Mouse (Mus musculus): ENCODE measurements around the gene Ralbp1. TPM values are rescaled to one million over a fixed set of nuclear protein-coding genes. Genes with fewer than 3 reads are reported as not detected.

The Ralbp1 gene
- total RNA-seq, 2 experiments from 2014 or later = 34.3 to 35.6 TPM

GRCm38 (mm10) chr17:65864742-65865141 lies 20.9 kb downstream of the Ralbp1 start:
- intact Hi-C loops (cut with DNase I) = loop anchor here (5.0 to 10.0 kb wide), 3 partner anchors 210 to 350 kb away; partner anchors contain the start of genes Ankrd12 and Ndufv2
- peak in 1 of 2 experiments; percentile 47 for DNase-seq (ENCODE audit: extremely low spot score in 1 of 2, low spot score in 2 of 2)

DNA sequence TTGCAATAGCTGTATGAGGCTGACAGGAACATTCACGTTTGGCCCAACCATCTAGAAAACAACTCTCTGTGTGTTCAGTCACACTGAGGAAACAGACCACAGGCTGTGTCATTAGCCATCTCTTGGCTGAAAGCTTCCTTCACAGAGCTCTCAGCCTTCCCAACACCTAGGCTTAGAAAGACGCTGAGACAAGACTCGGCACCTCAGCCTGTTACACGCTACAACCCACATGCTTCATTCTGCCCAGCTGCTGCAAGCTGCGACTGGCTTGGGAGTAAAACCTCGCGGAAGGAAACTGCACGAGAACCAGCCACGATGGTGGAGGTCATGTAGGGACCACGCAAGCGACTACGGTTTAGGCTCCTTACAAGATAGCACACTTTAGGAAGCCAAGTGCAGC lies 21.8 kb downstream of the Ralbp1 start:
- intact Hi-C loops (cut with DNase I) = loop anchor here (5.0 to 10.0 kb wide), 3 partner anchors 211 to 351 kb away; partner anchors contain the start of genes Ankrd12 and Ndufv2
- no peak for DNase-seq (ENCODE audit: extremely low spot score in 1 of 2, low spot score in 2 of 2)

GRCm38 (mm10) chr17:65862579-65862978 lies 23.0 kb downstream of the Ralbp1 start:
- peak in 1 of 2 experiments; percentile 45 for DNase-seq (ENCODE audit: extremely low spot score in 1 of 2, low spot score in 2 of 2)
- intact Hi-C loops (cut with DNase I) = loop anchor here (5.0 to 10.0 kb wide), 3 partner anchors 212 to 352 kb away; partner anchors contain the start of genes Ankrd12 and Ndufv2

DNA sequence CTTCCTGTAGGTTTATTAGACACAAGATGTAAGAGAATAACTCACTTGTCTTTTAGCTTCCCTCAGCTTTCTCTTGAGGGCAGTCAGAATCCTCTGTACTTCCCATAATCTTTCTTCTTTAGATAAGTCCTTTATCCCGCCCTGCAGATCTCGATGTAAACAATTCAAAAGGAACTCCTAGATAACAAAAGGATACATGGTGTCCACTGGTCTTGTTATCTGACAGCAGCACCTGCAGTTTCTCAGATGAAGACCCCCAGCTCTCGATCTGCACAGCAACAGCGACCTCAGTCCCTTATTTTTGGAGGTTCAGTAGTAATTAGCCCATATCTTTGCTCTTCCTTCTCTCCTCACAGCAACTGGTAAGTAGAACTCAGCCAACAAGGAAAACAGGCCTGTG lies 28.0 kb downstream of the Ralbp1 start:
- intact Hi-C loops (cut with DNase I) = no loop called here
- DNase-seq (ENCODE audit: extremely low spot score in 1 of 2, low spot score in 2 of 2) = no peak

DNA sequence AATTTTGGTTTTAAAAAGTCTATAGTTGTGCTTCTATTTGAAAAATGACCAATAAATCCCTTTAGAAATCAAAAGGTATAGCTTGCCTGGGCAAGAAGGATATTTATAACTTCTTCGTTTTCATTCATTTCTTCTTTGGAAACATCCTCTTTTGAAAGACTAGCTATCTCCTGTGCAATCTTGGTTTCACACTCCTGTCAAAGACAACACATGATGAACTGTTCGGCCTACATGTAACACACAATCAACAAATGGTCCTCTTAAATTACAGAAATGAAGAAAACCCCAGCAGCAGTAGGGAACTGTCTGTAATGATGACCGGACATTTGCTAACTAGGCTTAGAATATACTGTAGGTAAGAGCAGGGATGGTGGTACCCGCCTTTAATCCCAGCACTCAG lies 31.6 kb downstream of the Ralbp1 start:
- DNase-seq (ENCODE audit: extremely low spot score in 1 of 2, low spot score in 2 of 2) = no peak
- intact Hi-C loops (cut with DNase I) = no loop called here

GRCm38 (mm10) chr17:65853326-65853725 lies 32.3 kb downstream of the Ralbp1 start:
- intact Hi-C loops (cut with DNase I) = no loop called here
- no peak for DNase-seq (ENCODE audit: extremely low spot score in 1 of 2, low spot score in 2 of 2)

DNA sequence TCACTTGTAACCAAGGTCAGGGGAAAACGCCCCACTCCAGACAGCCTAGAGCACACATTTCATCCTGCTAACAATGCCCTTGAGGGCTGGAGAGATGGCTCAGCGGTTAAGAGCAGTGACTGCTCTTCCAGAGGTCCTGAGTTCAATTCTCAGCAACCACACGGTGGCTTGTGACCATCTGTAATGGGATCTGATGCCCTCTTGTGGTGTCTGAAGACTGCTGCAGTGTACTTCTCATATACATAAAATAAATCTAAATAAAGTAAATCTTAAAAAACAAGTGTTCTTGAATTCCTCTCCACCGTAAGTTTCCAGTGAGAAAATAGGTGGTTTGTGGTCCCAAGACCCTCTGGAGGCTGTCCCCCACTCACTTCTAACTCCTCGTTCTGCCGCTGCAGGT lies 33.8 kb downstream of the Ralbp1 start:
- no peak for DNase-seq (ENCODE audit: extremely low spot score in 1 of 2, low spot score in 2 of 2)
- intact Hi-C loops (cut with DNase I) = no loop called here

GRCm38 (mm10) chr17:65850487-65850886 lies 35.1 kb downstream of the Ralbp1 start:
- intact Hi-C loops (cut with DNase I) = no loop called here
- no peak for DNase-seq (ENCODE audit: extremely low spot score in 1 of 2, low spot score in 2 of 2)

DNA sequence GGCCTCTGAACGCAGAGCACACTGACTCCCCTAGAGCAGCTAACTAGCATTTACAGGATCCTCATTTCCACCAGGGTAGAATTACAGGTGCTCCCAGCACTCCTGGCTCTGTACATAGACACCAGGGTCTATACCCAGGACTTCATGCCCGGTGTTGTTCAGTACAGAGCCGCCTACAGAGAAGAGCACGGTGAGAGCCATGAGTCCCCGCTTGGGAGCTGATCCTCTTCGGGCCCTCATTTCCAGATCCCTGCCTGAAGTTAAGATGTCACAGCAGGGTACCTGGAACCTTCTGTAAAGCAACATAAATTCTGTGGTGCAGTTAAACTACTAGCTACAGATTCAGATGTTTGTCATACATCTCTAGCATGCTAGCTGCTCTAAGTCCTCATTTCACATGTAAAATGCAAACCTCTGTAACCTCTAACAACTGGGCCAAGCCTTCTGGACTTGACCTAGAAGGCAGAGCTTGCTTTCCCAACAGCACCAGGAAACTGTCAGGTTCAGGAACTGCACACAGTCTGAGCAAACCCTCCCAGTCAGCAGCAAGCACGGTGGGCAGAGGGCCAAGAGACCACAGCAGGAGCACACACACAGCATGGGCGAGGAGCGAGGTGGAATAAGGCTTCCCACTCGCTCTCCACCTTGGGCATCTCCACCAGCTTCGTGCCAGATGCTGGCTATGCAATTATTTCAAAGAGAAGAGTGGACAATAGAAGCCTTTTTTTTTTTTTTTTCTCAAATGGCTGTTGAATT lies 37.7 kb downstream of the Ralbp1 start:
- peak in 1 of 2 experiments; percentile 79 for DNase-seq (ENCODE audit: extremely low spot score in 1 of 2, low spot score in 2 of 2)
- intact Hi-C loops (cut with DNase I) = no loop called here

DNA sequence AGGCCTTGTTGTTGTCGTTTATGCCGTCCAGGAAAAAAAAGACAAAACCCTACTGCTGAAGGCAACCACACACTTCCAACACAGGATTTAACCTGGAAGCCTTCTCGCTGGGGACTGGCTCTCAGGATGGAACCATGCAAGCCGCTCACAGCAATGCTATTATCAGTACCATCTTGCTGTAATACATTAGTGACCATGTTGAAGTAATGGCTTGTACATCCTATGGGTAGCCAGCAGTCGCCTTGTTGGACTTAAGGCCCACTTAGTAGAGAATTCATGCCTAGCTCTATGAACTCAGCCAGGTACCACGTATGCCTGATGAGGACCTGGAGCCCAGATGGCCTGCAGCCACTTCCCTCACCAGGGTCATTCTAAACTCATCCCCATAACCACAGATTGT lies 40.2 kb downstream of the Ralbp1 start:
- intact Hi-C loops (cut with DNase I) = no loop called here

GRCm38 (mm10) chr17:65842669-65843381 lies 42.8 kb downstream of the Ralbp1 start:
- intact Hi-C loops (cut with DNase I) = no loop called here
- DNase-seq (ENCODE audit: extremely low spot score in 1 of 2, low spot score in 2 of 2) = no peak

More for the DNA sequence above, 40.2 kb downstream of the Ralbp1 start:
- no peak for DNase-seq (ENCODE audit: extremely low spot score in 1 of 2, low spot score in 2 of 2)

- DNase-seq (ENCODE audit: extremely low spot score in 1 of 2, low spot score in 2 of 2) = no peak
- intact Hi-C loops (cut with DNase I) = no loop called here
These were observed 45.9 kb downstream of the Ralbp1 start for GRCm38 (mm10) chr17:65839541-65840256.

DNA sequence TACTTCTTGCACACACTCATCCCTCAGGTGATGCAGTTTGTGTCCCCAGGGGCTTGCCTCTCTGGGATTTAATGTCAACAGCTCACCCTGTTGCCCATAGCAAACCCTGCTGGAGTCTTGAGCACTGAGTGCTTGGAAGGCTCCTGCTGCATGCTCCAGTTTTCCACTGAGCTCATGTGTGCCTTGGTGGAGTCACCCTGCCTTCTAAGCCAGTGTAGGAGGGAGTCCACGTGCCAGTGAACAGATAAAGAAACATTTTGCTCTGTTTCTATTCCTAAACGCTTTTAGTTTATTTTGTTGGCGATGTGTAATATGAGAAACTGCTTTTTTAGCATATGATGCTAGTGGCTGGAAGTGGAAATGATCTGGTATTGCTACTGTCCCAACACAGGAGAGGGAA lies 48.9 kb downstream of the Ralbp1 start:
- no peak for DNase-seq (ENCODE audit: extremely low spot score in 1 of 2, low spot score in 2 of 2)
- intact Hi-C loops (cut with DNase I) = no loop called here

DNA sequence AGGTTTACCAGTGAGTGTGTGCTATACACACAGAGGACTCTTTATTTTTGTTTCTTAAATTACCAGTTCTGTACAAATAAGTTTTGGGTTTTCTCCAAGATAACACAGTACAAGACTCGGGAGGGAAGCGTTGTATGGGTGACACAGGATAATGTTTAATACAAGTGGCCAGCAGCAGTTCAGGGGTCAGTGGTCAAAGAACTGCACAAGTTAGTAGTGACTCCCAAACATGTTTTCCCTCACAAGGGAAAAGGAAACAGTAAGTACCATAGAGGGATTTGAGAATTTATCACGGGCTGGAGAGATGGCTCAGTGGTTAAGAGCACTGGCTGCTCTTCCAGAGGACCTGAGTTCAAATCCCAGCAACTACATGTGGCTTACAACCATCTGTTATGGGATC lies 51.7 kb downstream of the Ralbp1 start:
- intact Hi-C loops (cut with DNase I) = no loop called here
- DNase-seq (ENCODE audit: extremely low spot score in 1 of 2, low spot score in 2 of 2) = no peak

- no peak for DNase-seq (ENCODE audit: extremely low spot score in 1 of 2, low spot score in 2 of 2)
These were observed 55.3 kb downstream of the Ralbp1 start for GRCm38 (mm10) chr17:65830216-65830863.

GRCm38 (mm10) chr17:65828951-65829350 lies 56.6 kb downstream of the Ralbp1 start:
- intact Hi-C loops (cut with DNase I) = no loop called here
- no peak for DNase-seq (ENCODE audit: extremely low spot score in 1 of 2, low spot score in 2 of 2)

More at GRCm38 (mm10) chr17:65830216-65830863, 55.3 kb downstream of the Ralbp1 start:
- intact Hi-C loops (cut with DNase I) = no loop called here

DNA sequence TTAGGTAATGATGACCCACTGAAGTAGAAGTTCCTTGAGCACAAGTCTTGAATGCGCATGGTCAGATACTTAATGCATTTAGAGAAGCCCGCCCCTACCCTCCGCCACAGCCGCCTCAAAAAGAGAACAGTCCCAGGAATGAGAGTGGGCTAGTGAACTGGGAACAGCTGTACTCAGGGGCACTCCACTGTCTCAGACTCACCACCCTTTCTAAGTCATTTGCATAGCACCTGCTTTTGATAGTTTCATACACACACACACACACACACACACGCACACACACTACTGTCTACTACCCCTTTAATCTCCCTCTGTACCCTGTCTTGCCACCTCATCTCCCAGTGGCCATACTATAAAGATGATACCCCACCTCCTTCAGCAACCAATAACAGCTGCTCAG lies 57.7 kb downstream of the Ralbp1 start:
- intact Hi-C loops (cut with DNase I) = no loop called here
- DNase-seq (ENCODE audit: extremely low spot score in 1 of 2, low spot score in 2 of 2) = no peak

- no peak for DNase-seq (ENCODE audit: extremely low spot score in 1 of 2, low spot score in 2 of 2)
These were observed 58.3 kb downstream of the Ralbp1 start for GRCm38 (mm10) chr17:65827119-65827840.

More at GRCm38 (mm10) chr17:65827119-65827840, 58.3 kb downstream of the Ralbp1 start:
- intact Hi-C loops (cut with DNase I) = no loop called here
